Mouse (Mus musculus) kidney, postnatal 0 days (tissue): ENCODE results near the gene Flnc. TPM values are rescaled to one million over a fixed set of nuclear protein-coding genes. Genes with fewer than 3 reads are reported as not detected.

ENCODE experiments used
- ATAC-seq: fragments of 200-750 bp; cut with Nextera tagmentation; replicated peaks from 2 replicates; pipeline ENCODE4 v1.8.0; 2017; ENCODE audit warnings: low read depth, moderate number of reproducible peaks, moderate TSS enrichment, moderate library complexity; ENCODE audit not compliant: low FRiP score
- DNase-seq: peaks from one replicate; pipeline ENCODE4 v3.0.0-alpha.2; 2016; ENCODE audit warnings: low spot score
- H3K27ac ChIP-seq: fragments of 300-500 bp; sonication (generic); 2 replicates; pipeline ENCODE4 v1.5.1; 2014; ENCODE audit warnings: mild to moderate bottlenecking
- H3K27me3 ChIP-seq: fragments of 300-500 bp; sonication (generic); 2 replicates; pipeline ENCODE4 v1.6.1; 2014; ENCODE audit warnings: low read length, mixed read lengths; ENCODE audit not compliant: insufficient read depth
- H3K36me3 ChIP-seq: fragments of 300-500 bp; sonication (generic); 2 replicates; pipeline ENCODE4 v1.6.1; 2014; ENCODE audit warnings: low read length, mixed read lengths; ENCODE audit not compliant: insufficient read depth
- H3K4me1 ChIP-seq: fragments of 300-500 bp; sonication (generic); replicated peaks from 2 replicates; pipeline ENCODE4 v1.6.1; 2014; ENCODE audit warnings: antibody characterized with exemption, low read length, mixed read lengths; ENCODE audit not compliant: insufficient read depth
- H3K4me2 ChIP-seq: fragments of 300-500 bp; sonication (generic); 2 replicates; pipeline ENCODE4 v1.6.1; 2014; ENCODE audit warnings: mild to moderate bottlenecking, low read length, moderate library complexity, mixed read lengths
- H3K4me3 ChIP-seq: fragments of 300-500 bp; sonication (generic); replicated peaks from 2 replicates; pipeline ENCODE4 v1.5.1; 2014; ENCODE audit warnings: low read depth, low read length
- H3K9ac ChIP-seq: fragments of 300-500 bp; sonication (generic); 2 replicates; pipeline ENCODE4 v1.6.1; 2014; ENCODE audit warnings: low read depth, low read length
- H3K9me3 ChIP-seq: fragments of 300-500 bp; sonication (generic); replicated peaks from 2 replicates; pipeline ENCODE4 v1.6.1; 2016; ENCODE audit warnings: low read length, inconsistent platforms, mixed read lengths
- CTCF ChIP-seq: IDR thresholded peaks from 2 replicates; pipeline ENCODE4 v1.5.1; 2016; ENCODE audit warnings: antibody characterized with exemption, low read depth, mild to moderate bottlenecking, moderate library complexity
- WGBS: fragments of 180-500 bp; shearing (Covaris S2); extraction: QIAGEN DNeasy Blood & Tissue Kit; methylation state at CpG from one replicate; pipeline ENCODE4 v1.1.7; 2014; 5-methylcytosine and 5-hydroxymethylcytosine counted together
- microRNA-seq: library from miRNA; unstranded; fragments of <30 nt; microRNA quantifications from one replicate; pipeline ENCODE4, GENCODE M21; 2016
- polyA plus RNA-seq: library from polyadenylated mRNA; unstranded; fragments of >200 nt; fragmentation: Nextera tagmentation; extraction: Ambion mirVana; gene quantifications from 2 replicates; pipeline ENCODE4 v1.2.1, GENCODE M21; 2015

Gene Flnc
- polyA plus RNA-seq, 1 experiment from 2014 or later, result 2.5 TPM

DNA sequence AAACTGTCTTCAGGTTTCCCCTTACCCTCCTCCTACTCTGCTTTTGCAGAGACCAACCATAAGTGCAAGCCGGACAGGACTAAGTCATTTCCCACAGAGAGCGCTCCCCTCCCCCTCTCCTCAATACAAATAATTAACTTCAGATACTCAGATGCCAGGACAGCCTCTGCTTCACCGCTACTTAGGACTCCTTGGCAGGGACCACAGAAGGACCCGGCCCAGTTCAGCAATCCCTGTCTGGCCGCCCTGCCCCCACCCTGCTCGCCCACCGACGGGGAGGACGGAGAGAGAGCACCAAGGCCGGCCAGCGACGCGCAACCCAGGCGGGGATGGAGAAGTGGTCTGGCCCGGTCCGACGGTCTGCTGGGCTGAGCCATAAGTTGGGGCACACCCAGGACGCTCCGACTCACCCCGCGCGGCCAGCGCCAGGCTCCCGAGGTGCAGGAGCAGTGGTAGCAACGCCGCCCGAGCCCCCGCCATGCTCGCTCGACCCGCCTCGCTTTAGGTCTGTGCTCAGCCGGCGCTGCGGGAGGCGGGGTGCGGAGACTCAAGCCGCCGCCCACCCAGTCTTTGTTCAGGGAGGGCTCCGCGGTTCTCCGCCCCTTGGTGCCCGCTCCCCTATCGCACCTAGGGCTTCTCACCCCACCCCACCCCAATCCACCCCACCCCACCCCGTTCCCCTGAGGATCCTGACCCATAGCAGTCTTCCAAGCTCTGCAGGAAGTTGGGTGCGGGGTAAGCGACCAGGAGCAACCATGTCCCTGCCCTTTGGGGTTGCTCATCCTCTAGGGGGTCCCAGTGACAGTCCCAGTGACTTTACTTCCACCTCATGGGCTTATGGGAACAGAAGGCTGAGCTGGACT, 74.6 kb downstream of the Flnc start, which contains the start of gene Kcp:
Gene Kcp, minus strand, starts transcription at position 506 of the 863 bp plus-strand sequence.
- TF ChIP-seq CTCF, result no peak
- Histone ChIP-seq H3K9ac (peak within 1 kb of the TSS; percentile 59; the same call in 1 of the 2 replicates), H3K9me3 (no peaks in the 10 kb centered on the region), H3K4me1 (0 out of 2 replicates have a peak, but pooled peaks cover 8% of the 10 kb centered on the region), H3K27ac (peak within 1 kb of the TSS; percentile 1; the same call in 1 of the 2 replicates), H3K4me3 (peak within 1 kb of the TSS; percentile 51), H3K27me3 (no peaks in the 10 kb centered on the region), H3K36me3 (no peaks in the 10 kb centered on the region), H3K4me2 (peak within 1 kb of the TSS; percentile 75)
- ATAC-seq (peak; percentile 72), DNase-seq (peak; percentile 74)
- WGBS, result 1% methylated on average over 47 of the region's 47 CpGs

DNA sequence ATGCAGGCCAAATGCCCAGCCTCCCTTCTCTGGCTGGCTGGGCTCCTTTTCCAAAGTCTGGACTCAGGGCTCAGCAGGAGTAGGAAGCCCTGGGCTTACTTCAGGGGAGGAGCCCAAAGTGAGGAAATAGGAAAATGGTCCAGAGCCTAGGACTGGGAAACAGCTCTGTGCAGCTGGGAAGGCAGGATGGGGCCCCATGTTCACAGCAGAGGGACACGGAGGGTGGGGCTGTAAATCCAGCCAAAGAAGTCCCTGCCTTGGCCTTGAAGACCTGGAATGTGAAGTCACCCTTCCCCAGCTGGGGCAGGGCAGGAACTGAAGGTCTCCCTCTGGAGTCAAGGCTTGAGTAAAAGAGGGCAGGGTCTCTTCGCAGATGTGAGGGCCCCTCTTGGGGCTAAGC, 76.0 kb downstream of the Flnc start:
- WGBS, result 33% methylated on average over 2 of the region's 2 CpGs
- ATAC-seq, result no peak
- no peak overlapping the region for H3K4me2 ChIP-seq
- H3K27me3 ChIP-seq, result no peaks in the 10 kb centered on the region
- H3K4me1 ChIP-seq, result peaks cover 15% of the 10 kb centered on the region; the same call in 1 of the 2 replicates
- no peak overlapping the region for H3K4me3 ChIP-seq
- no peaks in the 10 kb centered on the region for H3K36me3 ChIP-seq
- H3K9ac ChIP-seq, result no peak overlapping the region
- peak; percentile 29 for DNase-seq
- no peaks in the 10 kb centered on the region for H3K9me3 ChIP-seq
- no peak for TF ChIP-seq CTCF
- no peak overlapping the region for H3K27ac ChIP-seq

Small RNAs within 50 kb of the gene (microRNA-seq; reads per million reads assigned to microRNA genes)
- gene Gm26220, result not detected
- gene Gm44354, result not detected

Other genes starting within 250 kb of the Flnc start
- 26.3 and 28.0 TPM in 2 replicates for gene Impdh1, start 216.9 kb upstream of the Flnc start, polyA plus RNA-seq
- gene Hilpda, start 160.8 kb upstream of the Flnc start, polyA plus RNA-seq, result 32.8 and 34.2 TPM in 2 replicates
- gene Fam71f2, start 153.7 kb upstream of the Flnc start, polyA plus RNA-seq, result 0.29 and 0.60 TPM in 2 replicates
- gene Fam71f1, start 114.1 kb upstream of the Flnc start, polyA plus RNA-seq, result not detected in 2 replicates
- 271 and 306 TPM in 2 replicates for gene Calu, start 85.2 kb upstream of the Flnc start, polyA plus RNA-seq
- 0.26 and 0.47 TPM in 2 replicates for gene Opn1sw, start 44.8 kb upstream of the Flnc start, polyA plus RNA-seq
- 12.1 and 13.8 TPM in 2 replicates for gene Ccdc136, start 36.9 kb upstream of the Flnc start, polyA plus RNA-seq
- gene Atp6v1f, start 34.5 kb downstream of the Flnc start, polyA plus RNA-seq, result 461 and 485 TPM in 2 replicates
- not detected in 2 replicates for gene Atp6v1fnb, start 38.2 kb downstream of the Flnc start, polyA plus RNA-seq
- 17.1 and 19.1 TPM in 2 replicates for gene Kcp, start 74.7 kb downstream of the Flnc start, polyA plus RNA-seq
- 3.7 and 4.7 TPM in 2 replicates for gene Irf5, start 93.4 kb downstream of the Flnc start, polyA plus RNA-seq
- gene Tnpo3, start 176.6 kb downstream of the Flnc start, polyA plus RNA-seq, result 56.0 and 60.2 TPM in 2 replicates